Mouse (Mus musculus) ES-E14 (cell line): ENCODE measurements around the gene Flot2. TPM values are rescaled to one million over a fixed set of nuclear protein-coding genes. Genes with fewer than 3 reads are reported as not detected.

Experiments
- DNase-seq: peaks from one replicate; pipeline ENCODE4 v3.0.0-alpha.2; 2013; ENCODE audit warnings: low read depth, low spot score
- H3K27ac ChIP-seq: 2 replicates; pipeline ENCODE4 v1.5.1; 2012; ENCODE audit warnings: low read depth, mild to moderate bottlenecking, low read length, moderate library complexity, mixed read lengths; ENCODE audit not compliant: poor library complexity, insufficient read depth, severe bottlenecking
- H3K36me3 ChIP-seq: 2 replicates; pipeline ENCODE4 v1.6.1; 2012; ENCODE audit warnings: mild to moderate bottlenecking, low read length, moderate library complexity, mixed read lengths; ENCODE audit not compliant: control insufficient read depth, poor library complexity, insufficient read depth, severe bottlenecking
- H3K4me1 ChIP-seq, 2 experiments: fragments of 150-350 bp in 1 of 2; sonication (generic) in 1 of 2; 2 replicates each; pipeline ENCODE4 v1.6.1; 2012; ENCODE audit warnings: low read length in 2 of 2, mild to moderate bottlenecking in 1 of 2, mixed read lengths in 1 of 2; ENCODE audit not compliant: control insufficient read depth in 2 of 2, insufficient read depth in 2 of 2, poor library complexity in 1 of 2
- H3K4me3 ChIP-seq, 2 experiments: fragments of 150-350 bp in 1 of 2; sonication (generic) in 1 of 2; 2 replicates each; pipeline ENCODE4 v1.5.1; 2012; ENCODE audit warnings: low read length in 2 of 2, low read depth in 1 of 2, mild to moderate bottlenecking in 1 of 2, mixed read lengths in 1 of 2; ENCODE audit not compliant: insufficient read depth in 1 of 2, poor library complexity in 1 of 2, severe bottlenecking in 1 of 2
- H3K9ac ChIP-seq: 2 replicates; pipeline ENCODE4 v1.6.1; 2012; ENCODE audit warnings: low read depth, mild to moderate bottlenecking, low read length, mixed read lengths; ENCODE audit not compliant: poor library complexity, insufficient read depth, severe bottlenecking
- H3K9me3 ChIP-seq: fragments of 150-350 bp; sonication (generic); 2 replicates; pipeline ENCODE4 v1.6.1; 2012; ENCODE audit warnings: low read depth, mild to moderate bottlenecking, low read length; ENCODE audit not compliant: control insufficient read depth, insufficient read depth
- CHD2 ChIP-seq: IDR thresholded peaks from 2 replicates; pipeline ENCODE4 v1.6.1; 2014; ENCODE audit warnings: mild to moderate bottlenecking, low read depth, low read length, inconsistent platforms
- HCFC1 ChIP-seq: IDR thresholded peaks from 2 replicates; pipeline ENCODE4 v1.6.1; 2012; ENCODE audit warnings: low read length, inconsistent platforms, borderline replicate concordance; ENCODE audit not compliant: insufficient read depth
- MAFK ChIP-seq: IDR thresholded peaks from 2 replicates; pipeline ENCODE4 v1.6.1; 2014; ENCODE audit warnings: mild to moderate bottlenecking, low read depth, low read length, inconsistent platforms; ENCODE audit not compliant: insufficient read depth
- ZC3H11A ChIP-seq: IDR thresholded peaks from 2 replicates; pipeline ENCODE4 v1.6.1; 2012; ENCODE audit warnings: low read depth, mild to moderate bottlenecking, inconsistent platforms, low read length, borderline replicate concordance
- ZNF384 ChIP-seq: IDR thresholded peaks from 2 replicates; pipeline ENCODE4 v1.6.1; 2012; ENCODE audit warnings: low read depth, low read length, inconsistent platforms
- in situ Hi-C, 2 experiments: fragments of 600-800 bp; cut with MboI; formaldehyde crosslinking; loops; one replicate each; pipeline ENCODE4 v1.15.1; 2025; ENCODE audit warnings: low sequenced_read_pairs in 2 of 2, inconsistent platforms in 1 of 2; ENCODE audit not compliant: unreplicated experiment in 2 of 2
- total RNA-seq: library from RNA; depleted of rRNA; stranded (reverse); fragments of 300-350 nt; gene quantifications from 2 replicates; pipeline ENCODE4 v1.2.3, GENCODE M21; 2012

Flot2 gene
- total RNA-seq, 1 experiment, result 31.9 TPM

GRCm38 (mm10) chr11:78031947-78032808 lies 5.6 kb upstream of the Flot2 start, which contains the start of gene Dhrs13:
TSS of gene Dhrs13 (plus strand) at chr11:78032280.
- Histone ChIP-seq H3K9me3 (no peaks in the 10 kb centered on the region), H3K4me1 (peaks cover 1 to 3% of the 10 kb centered on the region in 2 experiments; a peak in 3 of 4 replicates), H3K9ac (peak within 1 kb of the TSS; percentile 72), H3K36me3 (peaks cover 20% of the 10 kb centered on the region), H3K27ac (no peak within 1 kb of the TSS; the same call in 1 of the 2 replicates), H3K4me3 (peak within 1 kb of the TSS; percentile 62 to 68)
- in situ Hi-C loops, result no loop called here
- DNase-seq, result peak; percentile 91
- peak; percentile 72 for TF ChIP-seq HCFC1
- no peak for TF ChIP-seq ZNF384

GRCm38 (mm10) chr11:78032809-78033195 lies 4.9 kb upstream of the Flot2 start:
- peaks cover 18% of the 10 kb centered on the region for H3K36me3 ChIP-seq
- TF ChIP-seq ZC3H11A, result no peak
- no peak for TF ChIP-seq ZNF384
- TF ChIP-seq CHD2, result no peak
- peak; percentile 19; the same call in 1 of the 2 replicates for TF ChIP-seq HCFC1
- TF ChIP-seq MAFK, result no peak
- peak overlapping the region; percentile 72 for H3K9ac ChIP-seq
- H3K27ac ChIP-seq, result no peak overlapping the region
- H3K4me3 ChIP-seq, result peak overlapping the region; percentile 62 to 68
- H3K9me3 ChIP-seq, result no peaks in the 10 kb centered on the region
- peaks cover 3 to 4% of the 10 kb centered on the region in 2 experiments; a peak in 3 of 4 replicates for H3K4me1 ChIP-seq
- peak; percentile 17 for DNase-seq
- in situ Hi-C loops, result no loop called here

- no peak for DNase-seq
Measured at GRCm38 (mm10) chr11:78033931-78034617, 3.7 kb upstream of the Flot2 start.

GRCm38 (mm10) chr11:78036791-78037190 lies 940 bp upstream of the Flot2 start:
- no peak for TF ChIP-seq ZC3H11A
- no peak for TF ChIP-seq CHD2
- no peak for TF ChIP-seq HCFC1
- no peak for TF ChIP-seq ZNF384
- TF ChIP-seq MAFK, result no peak
- no peaks in the 10 kb centered on the region for H3K9me3 ChIP-seq
- no peak overlapping the region for H3K27ac ChIP-seq
- in situ Hi-C loops, result no loop called here
- peaks cover 5% of the 10 kb centered on the region; the same call in 1 of the 2 replicates for H3K36me3 ChIP-seq
- no peak overlapping the region for H3K4me3 ChIP-seq
- peaks cover 5 to 6% of the 10 kb centered on the region in 2 experiments; a peak in 2 of 4 replicates for H3K4me1 ChIP-seq
- DNase-seq, result no peak
- no peak overlapping the region for H3K9ac ChIP-seq

More at GRCm38 (mm10) chr11:78033931-78034617, 3.7 kb upstream of the Flot2 start:
- in situ Hi-C loops, result no loop called here
- H3K4me1 ChIP-seq, result peaks cover 3 to 6% of the 10 kb centered on the region in 2 experiments; a peak in 3 of 4 replicates
- no peak overlapping the region for H3K9ac ChIP-seq
- H3K36me3 ChIP-seq, result peaks cover 7% of the 10 kb centered on the region
- TF ChIP-seq MAFK, result no peak
- TF ChIP-seq CHD2, result no peak
- no peak for TF ChIP-seq HCFC1
- TF ChIP-seq ZNF384, result no peak
- TF ChIP-seq ZC3H11A, result no peak
- no peaks in the 10 kb centered on the region for H3K9me3 ChIP-seq
- no peak overlapping the region for H3K4me3 ChIP-seq
- H3K27ac ChIP-seq, result no peak overlapping the region
